Mouse (Mus musculus) layer of hippocampus, adult 9-11 months (tissue): ENCODE measurements around the gene Dync2h1.
"Not testable (repeated sequence)": the region's sequence is repeated elsewhere in the genome, so short reads cannot be mapped to it uniquely, and the experiment has no call there.

ENCODE experiments used
- DNase-seq: peaks from one replicate; pipeline ENCODE4 v3.0.0; 2022

Gene Dync2h1

GRCm38 (mm10) chr9:7014733-7015132 lies 169.5 kb downstream of the Dync2h1 start:
- no peak for DNase-seq

- no peak for DNase-seq
Observed at GRCm38 (mm10) chr9:7009785-7010184, 174.5 kb downstream of the Dync2h1 start.

- DNase-seq = no peak
Observed at GRCm38 (mm10) chr9:6994865-6995264, 189.4 kb downstream of the Dync2h1 start.

DNA sequence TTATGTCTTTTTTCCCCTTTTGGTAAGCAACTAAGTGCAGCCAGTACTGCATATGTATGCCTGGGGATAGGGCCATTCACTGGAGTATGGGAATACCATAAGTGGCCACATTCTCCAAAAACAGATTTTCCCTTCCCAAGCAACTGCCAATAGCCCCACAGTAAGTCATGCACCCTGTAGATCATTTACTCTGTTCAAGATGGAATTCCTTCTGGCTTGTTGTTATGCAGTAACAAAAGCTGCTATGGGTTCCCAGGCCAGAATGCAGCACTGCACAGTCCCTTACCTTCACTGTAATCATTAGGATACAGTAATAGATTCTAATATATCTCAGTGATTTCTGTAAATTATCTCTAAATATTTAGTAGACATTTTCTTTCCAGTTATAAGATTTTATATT lies 190.0 kb downstream of the Dync2h1 start:
- DNase-seq = no peak

DNA sequence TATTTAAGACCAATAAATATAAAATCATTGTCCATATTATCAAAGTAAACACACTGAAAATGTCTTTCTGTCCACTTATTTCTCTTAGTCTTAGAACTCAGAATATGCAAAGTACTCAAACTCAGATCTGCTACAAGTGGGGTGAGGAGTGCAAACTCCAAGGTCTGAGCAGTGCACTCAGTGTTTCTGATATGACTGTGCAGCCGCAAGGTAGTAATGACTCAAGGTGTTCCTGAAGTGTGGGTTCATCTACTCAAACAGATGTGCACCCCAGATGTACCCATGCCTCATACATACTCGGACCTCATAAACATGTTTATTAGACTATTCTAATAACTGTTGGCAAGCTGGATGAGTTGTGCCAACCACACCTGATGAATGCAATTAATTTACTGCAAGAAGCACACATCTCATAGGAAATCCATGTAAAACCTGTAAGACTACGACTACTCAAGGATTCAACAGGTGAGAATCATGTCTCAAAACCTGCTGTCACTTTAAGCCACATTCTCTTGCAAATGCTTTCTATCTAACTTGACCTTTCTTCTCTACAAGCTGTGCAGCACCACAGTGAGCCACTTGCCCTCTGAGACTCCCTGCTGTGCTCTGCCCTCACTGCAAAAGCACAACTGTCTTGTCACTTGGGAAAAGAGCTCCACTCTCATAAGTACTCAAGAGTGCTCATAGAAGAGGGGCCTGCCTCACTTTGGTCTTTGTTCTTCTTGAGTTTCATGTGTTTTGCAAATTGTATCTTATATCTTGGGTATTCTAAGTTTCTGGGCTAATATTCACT lies 195.2 kb downstream of the Dync2h1 start:
- DNase-seq = no peak

- peak; percentile 37 for DNase-seq
Observed at GRCm38 (mm10) chr9:6986161-6986560, 198.1 kb downstream of the Dync2h1 start.

DNA sequence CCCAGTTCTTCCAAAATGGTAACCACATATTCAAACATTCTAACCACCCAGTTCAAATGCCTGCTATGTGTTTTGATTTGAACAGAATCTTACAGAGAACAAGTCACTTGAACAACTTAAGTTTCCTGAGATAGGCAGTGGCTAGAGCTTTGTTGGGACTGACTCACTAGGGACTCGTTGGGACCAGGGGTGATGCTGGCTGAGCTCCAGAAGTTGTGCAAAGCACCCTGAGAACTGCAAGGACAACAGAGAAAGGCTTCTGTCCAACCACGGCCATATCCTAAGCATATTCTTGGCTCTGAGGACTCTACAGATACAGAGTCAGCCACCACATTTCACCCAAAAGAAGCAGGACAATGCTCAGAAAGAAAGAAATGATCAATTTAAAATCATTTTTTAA lies 215.1 kb downstream of the Dync2h1 start:
- no peak for DNase-seq

GRCm38 (mm10) chr9:6965006-6965405 lies 219.2 kb downstream of the Dync2h1 start:
- DNase-seq = no peak

GRCm38 (mm10) chr9:6958311-6958710 lies 225.9 kb downstream of the Dync2h1 start:
- no peak for DNase-seq

DNA sequence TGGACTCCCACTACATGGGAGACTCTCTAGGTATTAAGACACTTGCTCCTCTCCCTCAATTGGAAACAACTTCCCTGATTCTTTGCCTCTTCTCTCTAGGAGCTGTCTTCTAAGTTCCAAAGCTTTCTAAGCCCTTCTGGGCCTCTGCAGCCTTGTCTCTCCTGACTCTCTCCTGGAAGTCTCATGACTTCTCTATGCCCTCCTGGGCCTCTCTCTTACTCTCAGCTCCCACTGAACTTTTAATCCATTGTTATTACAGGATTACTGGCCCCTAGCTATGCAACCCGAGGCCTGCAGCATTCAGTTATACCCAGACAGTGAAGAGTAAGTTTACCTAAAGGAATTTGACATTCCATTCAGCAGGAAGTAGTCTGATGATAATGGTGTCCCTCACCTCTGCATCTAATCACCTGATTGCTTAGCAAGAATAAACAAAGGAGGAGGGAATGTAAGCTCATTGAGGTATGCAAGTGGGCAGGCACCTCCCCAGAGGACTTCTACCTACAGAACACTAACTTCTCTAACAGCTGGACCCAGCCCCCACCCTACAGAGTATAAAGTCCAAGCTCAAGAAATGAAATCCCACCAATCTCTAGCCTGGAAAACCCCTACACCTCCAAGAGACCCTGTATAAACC lies 256.7 kb downstream of the Dync2h1 start:
- DNase-seq = no peak

DNA sequence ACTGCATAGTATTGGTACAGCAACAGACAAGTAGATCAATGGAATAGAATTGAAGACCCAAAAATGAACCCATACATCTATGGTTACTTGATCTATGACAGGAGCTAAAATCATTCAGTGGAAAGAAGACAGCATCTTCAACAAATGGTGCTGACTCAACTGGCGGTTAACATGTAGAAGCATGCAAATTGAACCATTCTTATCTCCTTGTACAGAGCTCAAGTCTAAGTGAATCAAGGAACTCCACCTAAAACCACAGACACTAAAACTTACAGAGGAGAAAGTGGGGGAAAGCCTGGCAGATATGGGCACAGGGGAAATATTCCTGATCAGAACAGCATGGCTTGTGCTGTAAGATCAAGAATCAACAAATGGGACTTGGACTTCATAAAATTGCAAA lies 270.8 kb downstream of the Dync2h1 start:
- no peak for DNase-seq

- DNase-seq = not testable (repeated sequence)
Observed at GRCm38 (mm10) chr9:6910537-6910936, 273.7 kb downstream of the Dync2h1 start.

DNA sequence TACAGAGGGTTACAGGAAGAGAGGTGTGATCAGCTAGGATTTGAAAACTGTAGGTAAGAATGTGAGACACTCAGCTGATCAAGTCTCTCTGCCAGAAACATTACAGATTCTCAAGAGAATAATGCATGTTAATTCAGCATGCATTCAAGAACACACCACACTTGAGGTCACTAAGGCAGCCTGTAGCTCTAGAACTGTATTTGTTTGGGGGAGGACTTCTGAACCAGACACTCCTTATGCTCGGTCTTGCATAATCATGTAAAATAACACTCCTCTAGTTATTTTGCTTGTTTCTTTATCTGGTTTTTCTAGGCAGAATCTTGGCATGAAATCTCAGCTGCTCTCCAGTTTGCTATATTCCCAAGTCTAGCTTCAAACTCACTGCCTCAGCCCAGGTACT lies 282.6 kb downstream of the Dync2h1 start:
- no peak for DNase-seq

DNA sequence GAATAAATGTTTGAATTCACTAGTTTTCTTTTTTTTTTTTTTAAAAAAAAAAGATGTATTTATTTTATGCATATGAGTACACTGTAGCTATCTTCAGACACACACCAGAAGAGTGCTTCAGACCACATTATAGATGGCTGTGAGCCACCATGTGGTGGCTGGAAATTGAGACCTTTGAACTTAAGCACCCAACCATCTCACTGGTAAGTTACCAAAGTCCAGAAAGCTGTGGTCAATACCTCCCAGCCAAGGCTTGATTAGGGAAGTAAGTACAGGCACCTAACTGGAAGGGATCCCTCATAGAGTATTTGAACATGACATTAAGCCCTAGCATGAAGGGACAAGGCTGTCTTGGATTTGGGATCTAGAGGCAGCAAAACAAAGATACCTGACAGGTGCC lies 292.9 kb downstream of the Dync2h1 start:
- DNase-seq = no peak

DNA sequence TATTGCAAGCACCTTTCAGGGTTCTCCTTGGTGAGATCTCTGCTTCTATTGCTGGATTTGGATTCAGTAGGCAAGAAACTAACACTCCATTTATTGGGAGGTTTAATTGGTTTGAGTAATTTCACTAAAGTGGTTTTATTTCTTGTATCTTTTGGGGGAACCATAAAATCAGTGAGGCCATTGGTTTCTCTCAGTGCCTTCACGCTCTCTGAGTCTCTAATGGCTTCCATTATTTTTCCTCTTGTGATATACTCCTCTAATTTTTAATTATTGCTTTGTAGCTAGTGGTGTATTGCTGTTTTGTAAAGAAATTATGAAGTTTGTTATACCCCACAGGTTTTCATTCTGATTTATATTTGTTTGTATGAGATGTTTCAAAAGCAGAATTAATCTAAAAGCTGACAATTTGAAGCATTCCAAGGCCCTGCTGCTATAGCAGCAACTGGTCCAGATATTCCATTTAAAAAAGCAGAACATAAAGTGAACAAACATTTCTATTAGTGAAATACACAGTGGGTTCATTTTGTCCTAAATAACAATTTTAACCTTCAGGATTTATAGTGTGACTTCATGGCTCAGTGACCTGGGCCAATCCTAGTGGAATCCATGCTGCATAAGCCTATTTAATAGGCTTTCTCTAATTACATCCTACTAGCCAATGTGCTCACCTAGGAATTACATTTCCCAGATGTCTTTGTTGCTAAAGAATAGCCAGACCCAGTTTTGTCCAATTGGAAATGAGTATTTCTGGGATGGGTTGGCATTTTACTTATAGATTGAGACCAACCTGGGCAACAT lies 302.9 kb downstream of the Dync2h1 start:
- DNase-seq = no peak
